Mouse (Mus musculus) hematopoietic stem cell, adult 5-6 weeks (primary cell): ENCODE data around the gene Dexi. TPM values are rescaled to one million over a fixed set of nuclear protein-coding genes. Genes with fewer than 3 reads are reported as not detected.

Experiments
- total RNA-seq: library from RNA; stranded (forward); fragments of 172-1452, 232-1000 nt; gene quantifications from 2 replicates; pipeline ENCODE4 v1.2.3, GENCODE M21; 2017

Dexi gene
- total RNA-seq, 1 experiment from 2014 or later: 6.6 TPM

Other genes starting within 250 kb of the Dexi start
- gene Emp2, start 229.1 kb downstream of the Dexi start, total RNA-seq: 0.19 and 0.55 TPM in 2 replicates
- not detected in 2 replicates for gene Tekt5, start 147.6 kb downstream of the Dexi start, total RNA-seq
- 35.9 and 42.6 TPM in 2 replicates for gene Nubp1, start 131.1 kb downstream of the Dexi start, total RNA-seq
- 0.19 TPM in 1 of 2 replicates, not detected in the other for gene Tvp23a, start 95.7 kb downstream of the Dexi start, total RNA-seq
- 2.3 and 2.4 TPM in 2 replicates for gene Ciita, start 63.0 kb downstream of the Dexi start, total RNA-seq
- 15.0 and 15.4 TPM in 2 replicates for gene Clec16a, start 2.3 kb upstream of the Dexi start, total RNA-seq
- 2.6 and 2.7 TPM in 2 replicates for gene Socs1, start 242.5 kb upstream of the Dexi start, total RNA-seq
- gene Tnp2, start 245.6 kb upstream of the Dexi start, total RNA-seq: not detected in 2 replicates
- not detected in 2 replicates for gene Prm3, start 247.9 kb upstream of the Dexi start, total RNA-seq